Mouse (Mus musculus) testis, postnatal 14 days (tissue): Measurements from ENCODE around the gene Pdzrn4.

Source experiments
- DNase-seq: peaks from one replicate; pipeline ENCODE4 v3.0.0; 2021; ENCODE audit warnings: low spot score

Gene Pdzrn4

GRCm38 (mm10) chr15:92587431-92587830 lies 190.8 kb downstream of the Pdzrn4 start:
- DNase-seq: no peak

- DNase-seq: no peak
Measured at GRCm38 (mm10) chr15:92594721-92595120, 198.0 kb downstream of the Pdzrn4 start.

- no peak for DNase-seq
Measured at GRCm38 (mm10) chr15:92597011-92597780, 200.5 kb downstream of the Pdzrn4 start.

- no peak for DNase-seq
Measured at GRCm38 (mm10) chr15:92598380-92599295, 202.0 kb downstream of the Pdzrn4 start.

GRCm38 (mm10) chr15:92599381-92599780 lies 202.7 kb downstream of the Pdzrn4 start:
- DNase-seq: no peak

- DNase-seq: no peak
Measured at GRCm38 (mm10) chr15:92610866-92611265, 214.2 kb downstream of the Pdzrn4 start.

GRCm38 (mm10) chr15:92612386-92612785 lies 215.7 kb downstream of the Pdzrn4 start:
- no peak for DNase-seq

GRCm38 (mm10) chr15:92613228-92613627 lies 216.5 kb downstream of the Pdzrn4 start:
- DNase-seq: no peak

GRCm38 (mm10) chr15:92621731-92622234 lies 225.1 kb downstream of the Pdzrn4 start:
- DNase-seq: no peak

- no peak for DNase-seq
Measured at GRCm38 (mm10) chr15:92622323-92622722, 225.6 kb downstream of the Pdzrn4 start.

GRCm38 (mm10) chr15:92629172-92629571 lies 232.5 kb downstream of the Pdzrn4 start:
- no peak for DNase-seq

GRCm38 (mm10) chr15:92634044-92634610 lies 237.4 kb downstream of the Pdzrn4 start:
- peak; percentile 9 for DNase-seq

GRCm38 (mm10) chr15:92640212-92641082 lies 243.8 kb downstream of the Pdzrn4 start:
- DNase-seq: no peak

GRCm38 (mm10) chr15:92671279-92672051 lies 274.8 kb downstream of the Pdzrn4 start:
- DNase-seq: no peak

- no peak for DNase-seq
Measured at GRCm38 (mm10) chr15:92676096-92676495, 279.4 kb downstream of the Pdzrn4 start.

- DNase-seq: no peak
Measured at GRCm38 (mm10) chr15:92678377-92678776, 281.7 kb downstream of the Pdzrn4 start.

GRCm38 (mm10) chr15:92679541-92679940 lies 282.9 kb downstream of the Pdzrn4 start:
- DNase-seq: no peak

- DNase-seq: no peak
Measured at GRCm38 (mm10) chr15:92696276-92696956, 299.7 kb downstream of the Pdzrn4 start.

- peak; percentile 38 for DNase-seq
Measured at GRCm38 (mm10) chr15:92704146-92704545, 307.5 kb downstream of the Pdzrn4 start.

GRCm38 (mm10) chr15:92738676-92739075 lies 342.0 kb downstream of the Pdzrn4 start:
- no peak for DNase-seq
